Mouse (Mus musculus) urinary bladder, postnatal 4 days (tissue): ENCODE measurements at regions not wholly inside any gene's neighbourhood (a gene's known extent, or its start where the extent isn't known, plus 50 kb on each side); places are given as distances from the start of the nearest gene placed in this dataset.

ENCODE experiments used
- DNase-seq, 2 experiments: peaks; one replicate each; pipeline ENCODE4 v3.0.0; 2021 to 2022; ENCODE audit warnings: low spot score in 2 of 2

DNA sequence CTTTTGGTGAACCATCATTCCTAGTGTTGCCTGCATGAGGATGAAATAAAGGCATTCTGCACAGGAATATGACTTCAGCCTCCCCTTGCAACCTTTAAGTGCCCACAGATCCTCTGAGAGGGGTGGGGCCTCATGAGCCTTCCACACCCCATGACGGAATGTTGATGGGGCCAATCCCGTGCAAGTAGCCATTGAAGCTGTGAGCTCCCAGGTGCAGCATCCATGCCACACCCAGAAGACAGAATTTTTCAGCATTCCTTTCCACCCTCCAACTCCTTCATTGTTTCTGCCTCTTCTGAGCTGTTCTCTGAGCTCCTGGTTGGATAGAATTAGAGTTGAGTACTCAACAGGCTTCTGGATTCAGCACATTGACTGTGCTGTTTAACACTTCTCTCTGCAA, 174.6 kb upstream of the Srrm4 start:
- DNase-seq: no peak

GRCm38 (mm10) chr5:116761323-116761722, 169.7 kb upstream of the Srrm4 start:
- DNase-seq: no peak

- DNase-seq: no peak
Measured at GRCm38 (mm10) chr5:116758687-116759086, 167.1 kb upstream of the Srrm4 start.

DNA sequence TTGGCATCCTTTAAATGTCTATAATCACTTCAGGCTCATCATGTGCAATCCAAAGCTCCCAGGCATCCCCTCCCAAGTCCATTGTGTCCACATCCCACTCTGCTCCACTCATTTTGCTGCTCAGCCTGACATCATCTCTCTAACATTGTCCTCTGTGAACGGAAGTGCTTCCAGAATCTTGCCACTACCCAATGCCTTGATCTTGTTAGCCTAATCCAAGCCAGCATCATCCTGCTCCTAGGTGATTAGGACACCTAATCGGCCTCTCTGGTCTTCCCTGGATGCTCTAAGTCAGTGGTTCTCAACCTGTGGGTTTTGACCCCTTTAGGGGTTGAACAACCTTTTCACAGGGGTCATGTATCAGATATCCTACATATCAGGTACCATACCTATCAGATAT, 161.3 kb upstream of the Srrm4 start:
- DNase-seq: no peak

DNA sequence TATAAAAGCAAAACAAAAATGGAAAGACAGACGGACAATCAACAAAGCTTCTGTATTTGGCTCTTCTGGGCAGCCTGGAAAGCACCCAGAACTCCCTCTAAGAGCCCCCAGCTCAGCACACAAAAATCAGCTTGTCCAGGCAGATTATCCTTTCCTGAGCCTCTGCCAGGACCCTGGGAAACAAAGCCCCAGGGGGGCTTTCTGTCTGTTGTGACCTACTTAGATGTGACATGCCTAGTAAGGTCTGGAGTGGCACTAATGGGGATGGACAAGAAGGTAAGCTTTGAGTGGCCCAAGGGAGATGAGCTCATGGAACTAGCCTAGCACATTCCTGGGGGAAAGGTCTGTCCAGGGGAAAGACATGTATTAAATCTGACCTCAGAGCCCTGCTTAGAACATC, 160.5 kb upstream of the Srrm4 start:
- DNase-seq: no peak

DNA sequence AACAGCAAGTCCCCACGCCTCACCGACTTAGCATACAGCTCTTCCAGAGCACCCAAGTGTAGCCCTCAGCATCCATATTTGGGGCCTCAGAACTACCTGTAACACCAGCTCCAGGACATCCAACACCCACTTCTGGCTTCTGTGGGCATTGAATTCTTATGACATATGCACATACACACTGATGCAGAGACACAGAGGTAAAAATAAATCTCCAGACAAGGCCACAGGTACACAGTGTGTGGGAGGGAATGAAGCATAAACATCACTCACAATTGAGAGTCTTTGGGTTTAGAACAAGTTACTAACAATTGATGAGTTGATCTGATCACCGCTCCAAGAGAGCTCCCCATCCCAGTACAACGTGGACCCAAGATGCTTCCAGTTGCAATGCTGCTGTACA, 154.2 kb upstream of the Srrm4 start:
- no peak for DNase-seq

DNA sequence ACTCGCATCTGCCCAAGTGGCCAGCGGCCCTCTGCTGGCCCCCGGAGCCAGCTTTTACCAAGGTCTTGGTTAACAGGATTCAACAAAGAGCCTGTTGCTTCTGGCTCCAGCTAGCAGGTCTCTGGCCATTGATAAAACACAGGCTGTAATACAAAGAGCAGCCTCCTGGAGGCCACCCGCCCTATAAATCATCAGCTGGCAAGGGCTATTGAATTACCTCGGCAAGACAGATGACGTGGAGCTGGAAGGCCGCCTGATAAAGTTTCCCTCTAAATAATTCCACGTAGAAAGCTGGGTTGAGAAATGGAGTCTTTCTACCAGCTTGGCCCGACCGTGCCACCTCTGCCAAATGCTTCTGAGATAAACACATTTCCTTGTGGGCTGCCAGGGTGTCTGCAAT, 152.8 kb upstream of the Srrm4 start:
- no peak for DNase-seq

GRCm38 (mm10) chr5:116735622-116736021, 144.0 kb upstream of the Srrm4 start:
- DNase-seq: no peak

DNA sequence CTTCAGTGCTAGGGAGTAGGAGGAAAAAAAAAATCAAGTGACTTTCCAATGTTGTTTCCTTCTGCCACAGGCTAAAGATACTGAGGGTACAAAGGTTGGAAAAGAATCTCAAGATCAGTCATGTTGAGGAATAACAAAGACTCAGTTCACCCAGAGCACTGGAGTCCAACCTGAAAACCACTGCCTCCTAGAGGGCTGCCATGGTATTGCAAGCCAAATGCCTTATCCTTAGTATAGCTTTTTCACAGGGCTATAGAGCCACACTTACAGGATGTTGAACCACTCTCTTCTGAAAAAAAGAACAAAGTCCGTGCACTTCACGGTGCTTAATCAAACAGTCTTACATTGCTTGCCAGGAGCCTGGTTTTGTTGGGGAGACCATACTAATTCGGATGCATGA, 139.9 kb upstream of the Srrm4 start:
- DNase-seq: no peak

GRCm38 (mm10) chr5:116719200-116719599, 127.6 kb upstream of the Srrm4 start:
- DNase-seq: no peak

GRCm38 (mm10) chr5:116714256-116714655, 122.6 kb upstream of the Srrm4 start:
- no peak for DNase-seq

DNA sequence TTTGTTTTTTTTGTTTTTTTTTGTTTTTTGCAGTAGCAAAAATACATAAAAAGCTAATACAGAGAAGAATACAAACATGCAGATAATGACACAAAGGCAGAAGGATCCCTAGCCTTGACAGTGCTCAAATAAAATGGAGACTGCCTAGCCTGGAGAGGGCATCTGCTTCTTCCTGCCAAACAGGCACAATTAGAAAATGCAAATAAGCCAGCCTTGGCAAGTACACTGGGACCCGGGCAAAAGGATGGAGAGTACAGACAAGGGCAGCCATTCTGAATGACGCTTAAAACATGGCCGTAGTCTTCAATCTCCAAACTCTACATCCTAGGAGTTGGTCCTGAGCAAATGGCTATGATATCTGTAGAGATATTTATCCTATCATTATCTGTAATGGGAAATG, 120.4 kb upstream of the Srrm4 start:
- no peak for DNase-seq

DNA sequence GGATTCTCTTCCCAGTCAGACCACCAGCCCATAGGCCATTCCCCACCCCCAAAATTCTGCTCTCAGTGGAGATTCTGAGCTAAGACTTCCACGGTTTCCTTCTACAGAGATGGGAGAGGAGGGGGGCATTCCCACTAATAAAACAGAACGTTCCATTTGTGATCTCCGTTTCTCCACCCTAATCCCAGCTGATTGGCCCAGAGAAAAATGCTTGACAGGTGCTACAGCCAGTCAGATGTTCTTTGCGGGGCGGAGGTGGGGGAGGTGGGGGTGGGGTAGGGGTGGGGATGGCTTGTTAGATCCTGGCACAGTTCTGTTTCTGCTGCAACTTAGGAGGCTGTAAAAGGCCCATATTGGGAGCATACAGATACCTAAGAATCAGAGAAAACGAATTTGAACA, 116.9 kb upstream of the Srrm4 start:
- DNase-seq: no peak

DNA sequence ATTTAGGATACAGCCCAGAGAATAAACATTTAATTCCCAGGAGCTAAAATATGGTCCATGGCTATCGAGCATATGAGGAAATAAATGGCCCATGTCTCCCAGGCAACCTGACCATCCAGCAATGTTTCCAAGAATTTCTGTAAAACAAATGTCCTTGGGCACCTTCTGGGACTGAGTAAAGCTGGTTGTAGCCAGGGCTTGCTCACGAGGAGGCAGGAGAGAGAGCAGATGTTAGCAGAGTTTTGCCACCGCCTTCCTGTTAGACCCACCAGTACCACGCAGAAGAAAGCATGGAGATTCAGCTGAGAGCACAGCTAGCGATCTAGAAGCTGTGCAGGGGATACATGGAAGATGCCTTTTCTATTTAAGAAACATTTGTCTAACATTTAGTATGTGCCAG, 70.8 kb upstream of the Srrm4 start:
- DNase-seq: no peak

DNA sequence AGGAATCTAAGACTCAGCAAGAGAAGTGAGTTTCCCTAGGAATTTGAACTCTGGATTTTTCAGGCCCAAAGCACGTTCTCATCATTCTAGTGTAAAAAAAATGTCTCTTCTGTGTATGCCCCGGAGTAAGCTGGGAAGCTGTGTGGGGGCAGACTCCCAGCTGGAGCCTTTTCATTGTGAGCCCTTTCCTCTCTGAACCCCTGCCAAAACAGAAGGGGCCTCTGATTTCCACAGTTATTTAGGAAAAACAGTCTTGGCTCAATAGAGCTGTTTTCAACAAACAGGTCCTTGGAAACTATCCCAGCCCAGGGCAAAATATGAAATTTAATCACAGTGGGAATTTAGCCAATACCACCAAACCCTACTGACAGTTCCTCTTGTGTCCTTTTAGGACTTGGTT, 70.2 kb upstream of the Srrm4 start:
- no peak for DNase-seq

GRCm38 (mm10) chr5:116654486-116655420, 63.1 kb upstream of the Srrm4 start:
- no peak for DNase-seq
